Mouse (Mus musculus) spleen, adult 2 months (tissue): ENCODE data around the gene 3110009E18Rik. TPM values are rescaled to one million over a fixed set of nuclear protein-coding genes. Genes with fewer than 3 reads are reported as not detected.

Experiments used
- DNase-seq, 2 experiments: peaks; one replicate each; pipeline versions ENCODE4 v3.0.0 to v3.0.0-alpha.2; 2012 to 2021; ENCODE audit warnings: low spot score in 2 of 2, low read depth in 1 of 2
- H3K27ac ChIP-seq: fragments of 200-500 bp; 2 replicates; pipeline ENCODE4 v1.5.1; 2012; ENCODE audit warnings: low read length, inconsistent platforms; ENCODE audit not compliant: insufficient read depth
- H3K27me3 ChIP-seq: fragments of 200-500 bp; 2 replicates; pipeline ENCODE4 v1.6.1; 2012; ENCODE audit warnings: mild to moderate bottlenecking, moderate library complexity, low read length, inconsistent platforms; ENCODE audit not compliant: control insufficient read depth, insufficient read depth
- H3K36me3 ChIP-seq: fragments of 200-500 bp; 2 replicates; pipeline ENCODE4 v1.6.1; 2012; ENCODE audit warnings: mild to moderate bottlenecking, low read length, inconsistent platforms; ENCODE audit not compliant: control insufficient read depth, insufficient read depth
- H3K4me1 ChIP-seq: fragments of 200-500 bp; 2 replicates; pipeline ENCODE4 v1.6.1; 2011; ENCODE audit warnings: inconsistent platforms; ENCODE audit not compliant: control insufficient read depth, insufficient read depth, insufficient read length
- H3K4me3 ChIP-seq: fragments of 200-500 bp; 2 replicates; pipeline ENCODE4 v1.5.1; 2011; ENCODE audit warnings: mild to moderate bottlenecking, inconsistent platforms; ENCODE audit not compliant: insufficient read depth, insufficient read length; ENCODE audit errors: extremely low read depth
- CTCF ChIP-seq: fragments of 200-500 bp; IDR thresholded peaks from 2 replicates; pipeline ENCODE4 v1.5.1; 2011; ENCODE audit warnings: mild to moderate bottlenecking, inconsistent platforms; ENCODE audit not compliant: insufficient read depth, insufficient read length, insufficient replicate concordance; ENCODE audit errors: extremely low read depth
- POLR2A ChIP-seq: fragments of 200-500 bp; IDR thresholded peaks from 2 replicates; pipeline ENCODE4 v1.6.1; 2011; ENCODE audit warnings: low read depth, low read length, inconsistent platforms
- WGBS: fragments of 180-500 bp; shearing (Covaris S2); methylation state at CpG from one replicate; pipeline ENCODE4 v1.1.7; 2018; 5-methylcytosine and 5-hydroxymethylcytosine counted together
- polyA plus RNA-seq: library from polyadenylated mRNA; depleted of rRNA; stranded (reverse); fragments of >200 nt; gene quantifications from 2 replicates; pipeline ENCODE4 v1.2.3, GENCODE M21; 2012; rRNA removed

3110009E18Rik gene
- polyA plus RNA-seq, 1 experiment, result 1.4 TPM

DNA sequence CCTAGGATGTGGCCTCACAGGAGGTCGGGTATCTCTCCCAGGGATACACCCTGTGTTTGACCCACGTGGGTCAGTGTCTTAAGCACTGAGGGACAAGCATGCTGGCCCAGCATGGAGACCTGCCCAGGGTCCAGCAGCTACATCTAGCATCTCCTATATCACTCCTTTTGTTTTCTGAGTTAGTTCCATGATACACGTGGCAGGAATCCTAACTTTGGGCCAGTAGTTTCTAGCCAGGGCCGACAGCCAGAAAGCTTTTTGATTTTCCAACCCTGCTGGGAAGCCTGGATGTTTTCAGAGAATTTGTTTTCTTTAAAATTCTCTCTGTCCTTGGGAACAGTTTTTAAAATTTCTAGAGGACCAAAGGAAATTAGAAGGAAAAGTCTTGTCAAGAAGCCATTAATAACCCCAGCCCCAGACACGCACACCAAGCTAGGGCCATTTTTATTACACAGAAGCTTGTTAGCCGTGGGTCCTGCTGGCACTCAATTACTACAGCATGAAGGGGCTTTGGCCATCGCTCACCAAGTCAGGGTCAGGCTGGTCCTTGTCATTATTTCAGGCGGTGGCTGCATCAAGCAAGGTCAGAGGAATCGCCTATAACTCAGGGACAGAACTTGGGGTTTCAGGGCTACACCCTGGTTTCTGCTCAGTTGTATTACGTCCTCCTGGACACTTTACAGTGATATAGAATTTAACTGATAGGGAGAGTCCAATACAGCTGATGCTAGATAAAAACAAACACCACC is 108.9 kb downstream of the 3110009E18Rik start:
- H3K36me3 ChIP-seq, result no peaks in the 10 kb centered on the region
- DNase-seq, result no peak
- H3K27me3 ChIP-seq, result no peaks in the 10 kb centered on the region
- H3K4me1 ChIP-seq, result no peaks in the 10 kb centered on the region
- no peak overlapping the region for H3K27ac ChIP-seq
- TF ChIP-seq CTCF (no peak), POLR2A (no peak)
- H3K4me3 ChIP-seq, result no peak overlapping the region
- 93% methylated on average over 10 of the region's 10 CpGs for WGBS

DNA sequence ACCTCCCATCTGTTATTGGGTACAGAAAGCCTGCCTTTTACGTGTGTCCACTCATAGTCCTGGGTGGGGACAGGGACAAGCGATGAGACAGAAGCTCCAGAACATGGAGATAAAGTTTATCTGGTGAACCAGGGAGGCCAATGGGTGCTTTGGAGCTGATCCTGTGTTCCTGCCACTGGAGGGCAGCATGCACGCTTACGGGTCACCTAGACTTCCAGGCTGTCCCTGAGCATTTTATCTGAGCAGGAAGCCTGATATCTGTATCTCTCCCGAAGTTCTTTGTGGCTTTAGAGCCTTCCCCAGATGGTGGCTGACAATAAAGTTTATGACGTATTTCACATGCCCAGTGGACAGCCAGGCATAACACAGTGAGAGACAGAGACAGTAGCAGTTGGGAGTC is 110.3 kb downstream of the 3110009E18Rik start:
- 50% methylated on average over 6 of the region's 6 CpGs for WGBS
- H3K4me3 ChIP-seq, result no peak overlapping the region
- H3K27me3 ChIP-seq, result no peaks in the 10 kb centered on the region
- TF ChIP-seq POLR2A, result no peak
- TF ChIP-seq CTCF, result peak; percentile 23; the same call in 1 of the 2 replicates
- DNase-seq, result no peak
- no peaks in the 10 kb centered on the region for H3K4me1 ChIP-seq
- H3K27ac ChIP-seq, result no peak overlapping the region
- no peaks in the 10 kb centered on the region for H3K36me3 ChIP-seq

GRCm38 (mm10) chr1:120232170-120232569 is 111.2 kb downstream of the 3110009E18Rik start:
- Histone ChIP-seq H3K4me3 (no peak overlapping the region), H3K36me3 (no peaks in the 10 kb centered on the region), H3K4me1 (no peaks in the 10 kb centered on the region), H3K27me3 (no peaks in the 10 kb centered on the region), H3K27ac (no peak overlapping the region)
- no peak for DNase-seq
- no peak for TF ChIP-seq CTCF
- TF ChIP-seq POLR2A, result no peak
- 87% methylated on average over 6 of the region's 6 CpGs for WGBS

DNA sequence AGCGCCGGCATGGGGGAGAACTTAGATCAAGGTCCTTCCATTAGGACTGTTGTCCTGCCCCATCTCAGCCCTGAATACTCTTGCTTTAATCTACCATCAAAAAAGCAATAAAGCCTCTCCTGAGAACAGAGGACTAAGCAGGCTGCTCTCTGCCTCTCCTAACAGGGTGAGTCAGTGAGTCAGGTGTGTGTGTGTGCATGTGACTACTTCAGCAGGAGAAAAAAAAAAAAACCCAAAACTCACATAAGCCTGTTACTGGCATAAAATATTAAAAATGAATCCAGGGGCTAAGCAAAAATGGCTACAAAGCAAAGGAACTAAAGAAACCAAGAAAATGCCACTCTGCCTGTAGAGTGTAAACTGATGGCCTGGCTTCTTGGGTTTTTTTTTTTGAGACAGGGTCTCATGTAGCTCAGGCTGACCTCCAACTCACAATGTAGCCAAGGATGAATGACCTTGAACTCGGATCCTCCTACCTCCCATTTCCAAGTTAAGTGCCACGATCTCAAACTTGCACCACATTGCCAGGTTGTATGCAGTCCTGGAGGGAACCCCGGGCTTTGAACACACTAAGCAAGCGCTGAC is 114.7 kb downstream of the 3110009E18Rik start:
- Histone ChIP-seq H3K4me3 (no peak overlapping the region), H3K4me1 (no peaks in the 10 kb centered on the region), H3K36me3 (no peaks in the 10 kb centered on the region), H3K27ac (no peak overlapping the region), H3K27me3 (no peaks in the 10 kb centered on the region)
- TF ChIP-seq CTCF (no peak), POLR2A (no peak)
- WGBS, result 89% methylated on average over 6 of the region's 6 CpGs
- no peak for DNase-seq

DNA sequence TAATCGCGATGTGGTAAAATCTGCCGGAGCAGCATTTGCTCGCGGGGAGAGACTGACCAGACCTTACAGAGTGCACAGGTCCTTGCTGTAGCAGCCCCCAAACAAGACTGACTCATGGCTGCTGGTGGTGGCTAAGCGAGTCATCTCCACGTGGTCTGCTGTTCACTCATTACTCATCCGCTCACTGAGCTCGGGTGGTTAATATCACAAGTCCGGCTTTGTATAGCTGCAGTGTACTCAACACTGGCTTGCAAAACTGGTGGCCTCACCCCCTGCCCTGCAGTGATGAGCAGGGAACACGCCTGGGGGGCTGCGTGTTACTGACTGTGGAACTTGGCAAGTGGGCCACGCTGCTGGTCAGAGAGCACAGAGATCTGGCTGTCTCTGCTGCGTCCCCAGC is 115.4 kb downstream of the 3110009E18Rik start:
- Histone ChIP-seq H3K36me3 (no peaks in the 10 kb centered on the region), H3K4me1 (no peaks in the 10 kb centered on the region), H3K27ac (no peak overlapping the region), H3K27me3 (no peaks in the 10 kb centered on the region), H3K4me3 (no peak overlapping the region)
- no peak for DNase-seq
- TF ChIP-seq POLR2A (no peak), CTCF (no peak)
- WGBS, result 94% methylated on average over 14 of the region's 14 CpGs

GRCm38 (mm10) chr1:120237068-120237467 is 116.1 kb downstream of the 3110009E18Rik start:
- TF ChIP-seq CTCF, result no peak
- TF ChIP-seq POLR2A, result no peak
- no peak overlapping the region for H3K27ac ChIP-seq
- no peaks in the 10 kb centered on the region for H3K36me3 ChIP-seq

More at GRCm38 (mm10) chr1:120237068-120237467, 116.1 kb downstream of the 3110009E18Rik start:
- H3K27me3 ChIP-seq, result no peaks in the 10 kb centered on the region
- no peak for DNase-seq
- 83% methylated on average over 1 of the region's 1 CpGs for WGBS
- no peaks in the 10 kb centered on the region for H3K4me1 ChIP-seq
- no peak overlapping the region for H3K4me3 ChIP-seq

Other genes starting within 250 kb of the 3110009E18Rik start
- gene Tmem177, start 208.0 kb upstream of the 3110009E18Rik start, polyA plus RNA-seq, result 2.6 and 2.8 TPM in 2 replicates
- not detected in 2 replicates for gene Cfap221, start 124.0 kb upstream of the 3110009E18Rik start, polyA plus RNA-seq
- 0.08 TPM in 1 of 2 replicates, not detected in the other for gene Sctr, start 114.3 kb upstream of the 3110009E18Rik start, polyA plus RNA-seq
- 17.3 and 20.8 TPM in 2 replicates for gene Tmem37, start 47.1 kb upstream of the 3110009E18Rik start, polyA plus RNA-seq
- gene Dbi, start 109 bp upstream of the 3110009E18Rik start, polyA plus RNA-seq, result 37.2 and 53.9 TPM in 2 replicates
- 16.2 and 37.3 TPM in 2 replicates for gene Steap3, start 151.5 kb downstream of the 3110009E18Rik start, polyA plus RNA-seq
- gene C1ql2, start 219.4 kb downstream of the 3110009E18Rik start, polyA plus RNA-seq, result not detected in 2 replicates